Mouse (Mus musculus): ENCODE measurements at regions not wholly inside any gene's neighbourhood (a gene's known extent, or its start where the extent isn't known, plus 50 kb on each side); places are given as distances from the start of the nearest gene placed in this dataset.

GRCm38 (mm10) chr6:118300781-118301180 lies 103.3 kb upstream of the Ret start:
- no peaks in the 10 kb centered on the region for H3K36me3 ChIP-seq (ENCODE audit: control insufficient read depth, insufficient read depth, low read length)
- H3K27me3 ChIP-seq (replicated peaks; ENCODE audit: control insufficient read depth, insufficient read depth, low read length), result no peaks in the 10 kb centered on the region
- no peak overlapping the region for H3K9ac ChIP-seq (ENCODE audit: low read length)
- ATAC-seq (no peak), DNase-seq (ENCODE audit: low spot score) (no peak)
- WGBS, result 91% methylated on average over 6 of the region's 6 CpGs
- peaks cover 10% of the 10 kb centered on the region; the same call in 1 of the 2 replicates for H3K4me1 ChIP-seq (ENCODE audit: control insufficient read depth, insufficient read depth, low read length)
- no peaks in the 10 kb centered on the region for H3K9me3 ChIP-seq (replicated peaks; ENCODE audit: control insufficient read depth, low read length)
- no peak overlapping the region for H3K4me3 ChIP-seq (ENCODE audit: low read depth, low read length)
- H3K4me2 ChIP-seq (ENCODE audit: low read length), result no peak overlapping the region
- H3K27ac ChIP-seq (ENCODE audit: low read depth, low read length), result no peak overlapping the region

GRCm38 (mm10) chr6:118297576-118297975 lies 100.1 kb upstream of the Ret start:
- Histone ChIP-seq H3K4me1 (ENCODE audit: control insufficient read depth, insufficient read depth, low read length) (peaks cover 10% of the 10 kb centered on the region; the same call in 1 of the 2 replicates), H3K27me3 (replicated peaks; ENCODE audit: control insufficient read depth, insufficient read depth, low read length) (no peaks in the 10 kb centered on the region), H3K27ac (ENCODE audit: low read depth, low read length) (no peak overlapping the region), H3K4me3 (ENCODE audit: low read depth, low read length) (no peak overlapping the region), H3K4me2 (ENCODE audit: low read length) (no peak overlapping the region), H3K9me3 (replicated peaks; ENCODE audit: control insufficient read depth, low read length) (no peaks in the 10 kb centered on the region), H3K9ac (ENCODE audit: low read length) (no peak overlapping the region), H3K36me3 (ENCODE audit: control insufficient read depth, insufficient read depth, low read length) (no peaks in the 10 kb centered on the region)
- ATAC-seq (no peak), DNase-seq (ENCODE audit: low spot score) (no peak)
- WGBS, result 94% methylated on average over 8 of the region's 8 CpGs

GRCm38 (mm10) chr6:118293986-118294385 lies 96.5 kb upstream of the Ret start:
- Histone ChIP-seq H3K4me2 (ENCODE audit: low read length) (no peak overlapping the region), H3K36me3 (ENCODE audit: control insufficient read depth, insufficient read depth, low read length) (no peaks in the 10 kb centered on the region), H3K9ac (ENCODE audit: low read length) (no peak overlapping the region), H3K4me3 (ENCODE audit: low read depth, low read length) (no peak overlapping the region), H3K9me3 (replicated peaks; ENCODE audit: control insufficient read depth, low read length) (no peaks in the 10 kb centered on the region), H3K27ac (ENCODE audit: low read depth, low read length) (no peak overlapping the region), H3K4me1 (ENCODE audit: control insufficient read depth, insufficient read depth, low read length) (no peaks in the 10 kb centered on the region), H3K27me3 (replicated peaks; ENCODE audit: control insufficient read depth, insufficient read depth, low read length) (no peaks in the 10 kb centered on the region)
- DNase-seq (ENCODE audit: low spot score) (no peak), ATAC-seq (no peak)
- 69% methylated on average over 2 of the region's 2 CpGs for WGBS

GRCm38 (mm10) chr6:118292928-118293327 lies 95.4 kb upstream of the Ret start:
- H3K9me3 ChIP-seq (replicated peaks; ENCODE audit: control insufficient read depth, low read length), result no peaks in the 10 kb centered on the region
- DNase-seq (ENCODE audit: low spot score), result no peak
- no peak overlapping the region for H3K4me2 ChIP-seq (ENCODE audit: low read length)
- 72% methylated on average over 2 of the region's 2 CpGs for WGBS
- H3K4me1 ChIP-seq (ENCODE audit: control insufficient read depth, insufficient read depth, low read length), result no peaks in the 10 kb centered on the region
- H3K36me3 ChIP-seq (ENCODE audit: control insufficient read depth, insufficient read depth, low read length), result no peaks in the 10 kb centered on the region
- no peak overlapping the region for H3K9ac ChIP-seq (ENCODE audit: low read length)
- ATAC-seq, result no peak
- no peaks in the 10 kb centered on the region for H3K27me3 ChIP-seq (replicated peaks; ENCODE audit: control insufficient read depth, insufficient read depth, low read length)
- no peak overlapping the region for H3K27ac ChIP-seq (ENCODE audit: low read depth, low read length)
- no peak overlapping the region for H3K4me3 ChIP-seq (ENCODE audit: low read depth, low read length)

- H3K27ac ChIP-seq (ENCODE audit: low read depth, low read length), result no peak overlapping the region
- no peaks in the 10 kb centered on the region for H3K4me1 ChIP-seq (ENCODE audit: control insufficient read depth, insufficient read depth, low read length)
- H3K27me3 ChIP-seq (replicated peaks; ENCODE audit: control insufficient read depth, insufficient read depth, low read length), result no peaks in the 10 kb centered on the region
- H3K4me2 ChIP-seq (ENCODE audit: low read length), result no peak overlapping the region
- DNase-seq (ENCODE audit: low spot score) (no peak), ATAC-seq (no peak)
- no peaks in the 10 kb centered on the region for H3K36me3 ChIP-seq (ENCODE audit: control insufficient read depth, insufficient read depth, low read length)
- 73% methylated on average over 2 of the region's 2 CpGs for WGBS
- no peak overlapping the region for H3K9ac ChIP-seq (ENCODE audit: low read length)
- H3K9me3 ChIP-seq (replicated peaks; ENCODE audit: control insufficient read depth, low read length), result no peaks in the 10 kb centered on the region
- H3K4me3 ChIP-seq (ENCODE audit: low read depth, low read length), result no peak overlapping the region
Observed at GRCm38 (mm10) chr6:118292272-118292671, 94.8 kb upstream of the Ret start.

GRCm38 (mm10) chr6:118291426-118291825 lies 93.9 kb upstream of the Ret start:
- H3K36me3 ChIP-seq (ENCODE audit: control insufficient read depth, insufficient read depth, low read length), result no peaks in the 10 kb centered on the region
- 80% methylated on average over 2 of the region's 2 CpGs for WGBS
- no peak for DNase-seq (ENCODE audit: low spot score)
- H3K9ac ChIP-seq (ENCODE audit: low read length), result no peak overlapping the region
- no peak overlapping the region for H3K4me2 ChIP-seq (ENCODE audit: low read length)
- no peak overlapping the region for H3K27ac ChIP-seq (ENCODE audit: low read depth, low read length)
- no peak overlapping the region for H3K4me3 ChIP-seq (ENCODE audit: low read depth, low read length)
- ATAC-seq, result no peak
- H3K4me1 ChIP-seq (ENCODE audit: control insufficient read depth, insufficient read depth, low read length), result no peaks in the 10 kb centered on the region
- no peaks in the 10 kb centered on the region for H3K27me3 ChIP-seq (replicated peaks; ENCODE audit: control insufficient read depth, insufficient read depth, low read length)
- H3K9me3 ChIP-seq (replicated peaks; ENCODE audit: control insufficient read depth, low read length), result no peaks in the 10 kb centered on the region

GRCm38 (mm10) chr6:118285246-118285645 lies 87.7 kb upstream of the Ret start:
- Histone ChIP-seq H3K27ac (ENCODE audit: low read depth, low read length) (no peak overlapping the region), H3K9me3 (replicated peaks; ENCODE audit: control insufficient read depth, low read length) (no peaks in the 10 kb centered on the region), H3K27me3 (replicated peaks; ENCODE audit: control insufficient read depth, insufficient read depth, low read length) (no peaks in the 10 kb centered on the region), H3K4me3 (ENCODE audit: low read depth, low read length) (no peak overlapping the region), H3K4me1 (ENCODE audit: control insufficient read depth, insufficient read depth, low read length) (no peaks in the 10 kb centered on the region), H3K36me3 (ENCODE audit: control insufficient read depth, insufficient read depth, low read length) (no peaks in the 10 kb centered on the region), H3K4me2 (ENCODE audit: low read length) (no peak overlapping the region), H3K9ac (ENCODE audit: low read length) (no peak overlapping the region)
- no peak for DNase-seq (ENCODE audit: low spot score)
- WGBS, result 80% methylated on average over 7 of the region's 7 CpGs
- ATAC-seq, result no peak

GRCm38 (mm10) chr6:118283949-118284568 lies 86.5 kb upstream of the Ret start:
- WGBS, result 90% methylated on average over 13 of the region's 13 CpGs
- Histone ChIP-seq H3K36me3 (ENCODE audit: control insufficient read depth, insufficient read depth, low read length) (no peaks in the 10 kb centered on the region), H3K4me1 (ENCODE audit: control insufficient read depth, insufficient read depth, low read length) (no peaks in the 10 kb centered on the region), H3K27me3 (replicated peaks; ENCODE audit: control insufficient read depth, insufficient read depth, low read length) (no peaks in the 10 kb centered on the region), H3K9ac (ENCODE audit: low read length) (no peak overlapping the region), H3K4me2 (ENCODE audit: low read length) (no peak overlapping the region), H3K27ac (ENCODE audit: low read depth, low read length) (no peak overlapping the region), H3K4me3 (ENCODE audit: low read depth, low read length) (no peak overlapping the region), H3K9me3 (replicated peaks; ENCODE audit: control insufficient read depth, low read length) (no peaks in the 10 kb centered on the region)
- no peak for DNase-seq (ENCODE audit: low spot score)
- no peak for ATAC-seq

- no peaks in the 10 kb centered on the region for H3K36me3 ChIP-seq (ENCODE audit: control insufficient read depth, insufficient read depth, low read length)
Observed at GRCm38 (mm10) chr6:118263951-118264350, 66.4 kb upstream of the Ret start.

More at GRCm38 (mm10) chr6:118263951-118264350, 66.4 kb upstream of the Ret start:
- ATAC-seq (no peak), DNase-seq (ENCODE audit: low spot score) (no peak)
- WGBS, result 8% methylated on average over 6 of the region's 6 CpGs
- Histone ChIP-seq H3K4me3 (ENCODE audit: low read depth, low read length) (no peak overlapping the region), H3K9me3 (replicated peaks; ENCODE audit: control insufficient read depth, low read length) (no peaks in the 10 kb centered on the region), H3K27me3 (replicated peaks; ENCODE audit: control insufficient read depth, insufficient read depth, low read length) (no peaks in the 10 kb centered on the region), H3K4me2 (ENCODE audit: low read length) (no peak overlapping the region), H3K4me1 (ENCODE audit: control insufficient read depth, insufficient read depth, low read length) (no peaks in the 10 kb centered on the region), H3K27ac (ENCODE audit: low read depth, low read length) (no peak overlapping the region), H3K9ac (ENCODE audit: low read length) (no peak overlapping the region)

Measured in forebrain, embryonic 14.5 days (tissue).